Mouse (Mus musculus) limb, embryonic 11.5 days (tissue): Measurements from ENCODE around the gene Adamts13. TPM values are rescaled to one million over a fixed set of nuclear protein-coding genes. Genes with fewer than 3 reads are reported as not detected.
A peak's percentile ranks its signal among the peaks of the same experiment; 100 is the strongest.

Experiments used
- ATAC-seq: fragments of 200-750 bp; cut with Nextera tagmentation; 2 replicates; pipeline ENCODE4 v1.8.0; 2017; ENCODE audit warnings: low read depth; ENCODE audit not compliant: insufficient number of reproducible peaks, low FRiP score, low TSS enrichment
- DNase-seq: peaks from one replicate; pipeline ENCODE4 v3.0.0-alpha.2; 2015; ENCODE audit warnings: low spot score
- H3K27ac ChIP-seq: fragments of 300-500 bp; sonication (generic); replicated peaks from 2 replicates; pipeline ENCODE4 v1.5.1; 2014; ENCODE audit warnings: low read depth, mild to moderate bottlenecking, low read length
- H3K27me3 ChIP-seq: fragments of 300-500 bp; sonication (generic); 2 replicates; pipeline ENCODE4 v1.6.1; 2014; ENCODE audit warnings: mild to moderate bottlenecking, low read length, mixed read lengths; ENCODE audit not compliant: control insufficient read depth, insufficient read depth
- H3K36me3 ChIP-seq: fragments of 300-500 bp; sonication (generic); 2 replicates; pipeline ENCODE4 v1.6.1; 2014; ENCODE audit warnings: mild to moderate bottlenecking, low read length, moderate library complexity, mixed read lengths; ENCODE audit not compliant: control insufficient read depth, insufficient read depth
- H3K4me1 ChIP-seq: fragments of 300-500 bp; sonication (generic); 2 replicates; pipeline ENCODE4 v1.6.1; 2014; ENCODE audit warnings: low read length, mixed read lengths; ENCODE audit not compliant: control insufficient read depth, insufficient read depth
- H3K4me2 ChIP-seq: fragments of 300-500 bp; sonication (generic); 2 replicates; pipeline ENCODE4 v1.6.1; 2014; ENCODE audit warnings: low read depth, mild to moderate bottlenecking, moderate library complexity; ENCODE audit not compliant: severe bottlenecking
- H3K4me3 ChIP-seq: fragments of 300-500 bp; sonication (generic); 2 replicates; pipeline ENCODE4 v1.5.1; 2014; ENCODE audit warnings: low read depth, low read length
- H3K9ac ChIP-seq: fragments of 300-500 bp; sonication (generic); 2 replicates; pipeline ENCODE4 v1.6.1; 2014; ENCODE audit warnings: mild to moderate bottlenecking, low read length
- H3K9me3 ChIP-seq: fragments of 300-500 bp; sonication (generic); 2 replicates; pipeline ENCODE4 v1.6.1; 2016; ENCODE audit warnings: low read length; ENCODE audit not compliant: control insufficient read depth
- WGBS: fragments of 180-500 bp; shearing (Covaris S2); extraction: QIAGEN DNeasy Blood & Tissue Kit; methylation state at CpG from one replicate; pipeline ENCODE4 v1.1.7; 2014; 5-methylcytosine and 5-hydroxymethylcytosine counted together
- polyA plus RNA-seq: library from polyadenylated mRNA; unstranded; fragments of >200 nt; fragmentation: Nextera tagmentation; extraction: Ambion mirVana; gene quantifications from 2 replicates; pipeline ENCODE4 v1.2.1, GENCODE M21; 2014

Adamts13 gene
- polyA plus RNA-seq, 1 experiment from 2014 or later: 0.05 TPM

- Histone ChIP-seq H3K27ac (no peak overlapping the region), H3K36me3 (no peaks in the 10 kb centered on the region), H3K4me3 (no peak overlapping the region), H3K9me3 (no peaks in the 10 kb centered on the region), H3K4me2 (no peak overlapping the region), H3K27me3 (no peaks in the 10 kb centered on the region), H3K4me1 (no peaks in the 10 kb centered on the region), H3K9ac (no peak overlapping the region)
- 77% methylated on average over 8 of the region's 8 CpGs for WGBS
- no peak for DNase-seq
- ATAC-seq: no peak
These were observed 73.0 kb downstream of the Adamts13 start for GRCm38 (mm10) chr2:27045979-27046770.

GRCm38 (mm10) chr2:27049408-27049807, 76.2 kb downstream of the Adamts13 start:
- 74% methylated on average over 6 of the region's 6 CpGs for WGBS
- ATAC-seq: no peak
- H3K4me1 ChIP-seq: no peaks in the 10 kb centered on the region
- H3K27me3 ChIP-seq: no peaks in the 10 kb centered on the region
- H3K4me3 ChIP-seq: no peak overlapping the region
- no peak overlapping the region for H3K27ac ChIP-seq
- no peaks in the 10 kb centered on the region for H3K36me3 ChIP-seq
- H3K9ac ChIP-seq: no peak overlapping the region
- H3K4me2 ChIP-seq: no peak overlapping the region
- H3K9me3 ChIP-seq: no peaks in the 10 kb centered on the region
- DNase-seq: no peak

- DNase-seq (no peak), ATAC-seq (no peak)
- WGBS: 26% methylated on average over 4 of the region's 4 CpGs
- peak overlapping the region; percentile 2; the same call in 1 of the 2 replicates for H3K4me2 ChIP-seq
- peak overlapping the region; percentile 10; the same call in 1 of the 2 replicates for H3K27ac ChIP-seq
- H3K4me1 ChIP-seq: peaks cover 10% of the 10 kb centered on the region
- H3K9me3 ChIP-seq: no peaks in the 10 kb centered on the region
- H3K4me3 ChIP-seq: no peak overlapping the region
- H3K9ac ChIP-seq: peak overlapping the region; percentile 9
- H3K27me3 ChIP-seq: no peaks in the 10 kb centered on the region
- H3K36me3 ChIP-seq: no peaks in the 10 kb centered on the region
These were observed 85.0 kb downstream of the Adamts13 start for GRCm38 (mm10) chr2:27058251-27058650.

- Histone ChIP-seq H3K9ac (peak overlapping the region; percentile 9; the same call in 1 of the 2 replicates), H3K4me2 (peak overlapping the region; percentile 2; the same call in 1 of the 2 replicates), H3K36me3 (no peaks in the 10 kb centered on the region), H3K27ac (no peak overlapping the region), H3K4me3 (no peak overlapping the region), H3K27me3 (no peaks in the 10 kb centered on the region), H3K4me1 (peaks cover 10% of the 10 kb centered on the region), H3K9me3 (no peaks in the 10 kb centered on the region)
- DNase-seq: no peak
- 20% methylated on average over 12 of the region's 12 CpGs for WGBS
- ATAC-seq: no peak
These were observed 85.5 kb downstream of the Adamts13 start for GRCm38 (mm10) chr2:27058751-27059150.

GRCm38 (mm10) chr2:27059187-27059586, 86.0 kb downstream of the Adamts13 start:
- Histone ChIP-seq H3K27me3 (no peaks in the 10 kb centered on the region), H3K9ac (no peak overlapping the region), H3K4me1 (peaks cover 10% of the 10 kb centered on the region), H3K27ac (no peak overlapping the region), H3K9me3 (no peaks in the 10 kb centered on the region), H3K4me2 (no peak overlapping the region), H3K4me3 (no peak overlapping the region), H3K36me3 (no peaks in the 10 kb centered on the region)
- DNase-seq (no peak), ATAC-seq (no peak)
- 81% methylated on average over 9 of the region's 9 CpGs for WGBS

Other genes starting within 250 kb of the Adamts13 start
- not detected in 2 replicates for gene Abo, start 108.4 kb upstream of the Adamts13 start, polyA plus RNA-seq
- 15.2 and 16.9 TPM in 2 replicates for gene Surf6, start 70.5 kb upstream of the Adamts13 start, polyA plus RNA-seq
- gene Med22, start 62.7 kb upstream of the Adamts13 start, polyA plus RNA-seq: 46.7 and 50.7 TPM in 2 replicates
- 757 and 772 TPM in 2 replicates for gene Rpl7a, start 62.7 kb upstream of the Adamts13 start, polyA plus RNA-seq
- 42.2 and 45.1 TPM in 2 replicates for gene Surf2, start 57.0 kb upstream of the Adamts13 start, polyA plus RNA-seq
- gene Surf1, start 56.9 kb upstream of the Adamts13 start, polyA plus RNA-seq: 45.0 and 47.8 TPM in 2 replicates
- gene Surf4, start 39.5 kb upstream of the Adamts13 start, polyA plus RNA-seq: 194 and 195 TPM in 2 replicates
- 0.08 TPM in 1 of 2 replicates, not detected in the other for gene Stkld1, start 39.4 kb upstream of the Adamts13 start, polyA plus RNA-seq
- gene Rexo4, start 9.0 kb upstream of the Adamts13 start, polyA plus RNA-seq: 63.0 and 66.3 TPM in 2 replicates
- gene Cacfd1, start 36.5 kb downstream of the Adamts13 start, polyA plus RNA-seq: 86.7 and 92.9 TPM in 2 replicates
- gene Slc2a6, start 54.6 kb downstream of the Adamts13 start, polyA plus RNA-seq: 0.72 and 1.3 TPM in 2 replicates
- gene Mymk, start 98.8 kb downstream of the Adamts13 start, polyA plus RNA-seq: 5.7 and 6.2 TPM in 2 replicates
- 9.4 and 10.2 TPM in 2 replicates for gene Adamtsl2, start 106.0 kb downstream of the Adamts13 start, polyA plus RNA-seq
- gene Fam163b, start 169.1 kb downstream of the Adamts13 start, polyA plus RNA-seq: 0.71 and 1.3 TPM in 2 replicates
- gene Dbh, start 191.8 kb downstream of the Adamts13 start, polyA plus RNA-seq: 0.05 TPM in 1 of 2 replicates, not detected in the other